Mouse (Mus musculus) stomach, postnatal 0 days (tissue): Measurements from ENCODE around the gene Atoh8. TPM values are rescaled to one million over a fixed set of nuclear protein-coding genes. Genes with fewer than 3 reads are reported as not detected.

Source experiments
- ATAC-seq: fragments of 200-750 bp; cut with Nextera tagmentation; 2 replicates; pipeline ENCODE4 v1.8.0; 2017; ENCODE audit not compliant: low FRiP score, low TSS enrichment
- DNase-seq: peaks from one replicate; pipeline ENCODE4 v3.0.0-alpha.2; 2016; ENCODE audit warnings: low spot score
- H3K27ac ChIP-seq: fragments of 300-500 bp; sonication (generic); replicated peaks from 2 replicates; pipeline ENCODE4 v1.5.1; 2014; ENCODE audit warnings: mild to moderate bottlenecking, control low read depth
- H3K27me3 ChIP-seq: fragments of 300-500 bp; sonication (generic); 2 replicates; pipeline ENCODE4 v1.6.1; 2014; ENCODE audit warnings: low read length; ENCODE audit not compliant: control insufficient read depth, insufficient read depth
- H3K36me3 ChIP-seq: fragments of 300-500 bp; sonication (generic); 2 replicates; pipeline ENCODE4 v1.6.1; 2014; ENCODE audit warnings: low read length, mixed read lengths; ENCODE audit not compliant: control insufficient read depth, insufficient read depth
- H3K4me1 ChIP-seq: fragments of 300-500 bp; sonication (generic); replicated peaks from 2 replicates; pipeline ENCODE4 v1.6.1; 2014; ENCODE audit warnings: antibody characterized with exemption; ENCODE audit not compliant: control insufficient read depth, insufficient read depth
- H3K4me2 ChIP-seq: fragments of 300-500 bp; sonication (generic); replicated peaks from 2 replicates; pipeline ENCODE4 v1.6.1; 2014; ENCODE audit warnings: low read depth, mild to moderate bottlenecking, control low read depth, moderate library complexity
- H3K4me3 ChIP-seq: fragments of 300-500 bp; sonication (generic); 2 replicates; pipeline ENCODE4 v1.5.1; 2014; ENCODE audit warnings: low read depth, low read length, control low read depth
- H3K9ac ChIP-seq: fragments of 300-500 bp; sonication (generic); 2 replicates; pipeline ENCODE4 v1.6.1; 2014; ENCODE audit warnings: mild to moderate bottlenecking, low read length, control low read depth, mixed read lengths
- H3K9me3 ChIP-seq: fragments of 300-500 bp; sonication (generic); 2 replicates; pipeline ENCODE4 v1.6.1; 2016; ENCODE audit warnings: low read length; ENCODE audit not compliant: control insufficient read depth
- CTCF ChIP-seq: IDR thresholded peaks from 2 replicates; pipeline ENCODE4 v1.5.1; 2016; ENCODE audit warnings: antibody characterized with exemption, low read depth, mild to moderate bottlenecking, moderate library complexity
- EP300 ChIP-seq: optimal IDR thresholded peaks from 2 replicates; pipeline ENCODE3; 2016; ENCODE audit warnings: antibody characterized with exemption
- WGBS: fragments of 180-500 bp; shearing (Covaris S2); extraction: QIAGEN DNeasy Blood & Tissue Kit; methylation state at CpG from one replicate; pipeline ENCODE4 v1.1.7; 2014; 5-methylcytosine and 5-hydroxymethylcytosine counted together
- polyA plus RNA-seq: library from polyadenylated mRNA; unstranded; fragments of >200 nt; fragmentation: Nextera tagmentation; extraction: Ambion mirVana; gene quantifications from 2 replicates; pipeline ENCODE4 v1.2.1, GENCODE M21; 2015

The Atoh8 gene
- polyA plus RNA-seq, 1 experiment from 2014 or later, result 5.5 TPM

- Histone ChIP-seq H3K9me3 (no peaks in the 10 kb centered on the region), H3K27me3 (no peaks in the 10 kb centered on the region), H3K4me1 (no peaks in the 10 kb centered on the region), H3K4me2 (no peak overlapping the region), H3K27ac (no peak overlapping the region), H3K9ac (no peak overlapping the region), H3K4me3 (no peak overlapping the region), H3K36me3 (no peaks in the 10 kb centered on the region)
- DNase-seq, result no peak
- 39% methylated on average over 3 of the region's 3 CpGs for WGBS
- TF ChIP-seq CTCF, result no peak
- ATAC-seq, result peak; percentile 25; the same call in 1 of the 2 replicates
Observed at GRCm38 (mm10) chr6:72175419-72175818, 60.0 kb downstream of the Atoh8 start.

GRCm38 (mm10) chr6:72173350-72173749, 62.0 kb downstream of the Atoh8 start:
- TF ChIP-seq EP300 (no peak), CTCF (no peak)
- no peaks in the 10 kb centered on the region for H3K9me3 ChIP-seq
- WGBS, result 79% methylated on average over 1 of the region's 1 CpGs

GRCm38 (mm10) chr6:72171391-72171790, 64.0 kb downstream of the Atoh8 start:
- Histone ChIP-seq H3K27me3 (no peaks in the 10 kb centered on the region), H3K27ac (no peak overlapping the region), H3K4me2 (no peak overlapping the region), H3K9ac (no peak overlapping the region), H3K36me3 (no peaks in the 10 kb centered on the region), H3K4me3 (no peak overlapping the region), H3K4me1 (no peaks in the 10 kb centered on the region), H3K9me3 (no peaks in the 10 kb centered on the region)
- WGBS, result 81% methylated on average over 3 of the region's 3 CpGs
- no peak for TF ChIP-seq EP300
- TF ChIP-seq CTCF, result no peak
- no peak for DNase-seq
- ATAC-seq, result no peak

More at GRCm38 (mm10) chr6:72173350-72173749, 62.0 kb downstream of the Atoh8 start:
- Histone ChIP-seq H3K27me3 (no peaks in the 10 kb centered on the region), H3K4me2 (no peak overlapping the region), H3K27ac (no peak overlapping the region), H3K4me3 (no peak overlapping the region), H3K36me3 (no peaks in the 10 kb centered on the region), H3K9ac (no peak overlapping the region), H3K4me1 (no peaks in the 10 kb centered on the region)
- DNase-seq (no peak), ATAC-seq (no peak)

- Histone ChIP-seq H3K4me1 (no peaks in the 10 kb centered on the region), H3K27me3 (no peaks in the 10 kb centered on the region), H3K9ac (no peak overlapping the region), H3K9me3 (no peaks in the 10 kb centered on the region), H3K4me3 (no peak overlapping the region), H3K36me3 (no peaks in the 10 kb centered on the region), H3K4me2 (no peak overlapping the region), H3K27ac (no peak overlapping the region)
- TF ChIP-seq CTCF, result no peak
- no peak for TF ChIP-seq EP300
- 48% methylated on average over 2 of the region's 2 CpGs for WGBS
- no peak for DNase-seq
- no peak for ATAC-seq
Observed at GRCm38 (mm10) chr6:72165907-72166306, 69.5 kb downstream of the Atoh8 start.

- Histone ChIP-seq H3K36me3 (no peaks in the 10 kb centered on the region), H3K4me3 (no peak overlapping the region), H3K27me3 (no peaks in the 10 kb centered on the region), H3K27ac (no peak overlapping the region), H3K9me3 (no peaks in the 10 kb centered on the region), H3K4me2 (no peak overlapping the region), H3K4me1 (no peaks in the 10 kb centered on the region), H3K9ac (no peak overlapping the region)
- ATAC-seq (peak; percentile 87), DNase-seq (peak; percentile 90)
- WGBS, result 20% methylated on average over 20 of the region's 20 CpGs
- TF ChIP-seq CTCF, result peak; percentile 97
- TF ChIP-seq EP300, result no peak
Observed at GRCm38 (mm10) chr6:72164321-72165275, 70.8 kb downstream of the Atoh8 start.
